Mouse (Mus musculus): ENCODE results near the gene Rtp2. TPM values are rescaled to one million over a fixed set of nuclear protein-coding genes. Genes with fewer than 3 reads are reported as not detected.

Gene Rtp2
- polyA plus RNA-seq, 1 experiment = not detected

DNA sequence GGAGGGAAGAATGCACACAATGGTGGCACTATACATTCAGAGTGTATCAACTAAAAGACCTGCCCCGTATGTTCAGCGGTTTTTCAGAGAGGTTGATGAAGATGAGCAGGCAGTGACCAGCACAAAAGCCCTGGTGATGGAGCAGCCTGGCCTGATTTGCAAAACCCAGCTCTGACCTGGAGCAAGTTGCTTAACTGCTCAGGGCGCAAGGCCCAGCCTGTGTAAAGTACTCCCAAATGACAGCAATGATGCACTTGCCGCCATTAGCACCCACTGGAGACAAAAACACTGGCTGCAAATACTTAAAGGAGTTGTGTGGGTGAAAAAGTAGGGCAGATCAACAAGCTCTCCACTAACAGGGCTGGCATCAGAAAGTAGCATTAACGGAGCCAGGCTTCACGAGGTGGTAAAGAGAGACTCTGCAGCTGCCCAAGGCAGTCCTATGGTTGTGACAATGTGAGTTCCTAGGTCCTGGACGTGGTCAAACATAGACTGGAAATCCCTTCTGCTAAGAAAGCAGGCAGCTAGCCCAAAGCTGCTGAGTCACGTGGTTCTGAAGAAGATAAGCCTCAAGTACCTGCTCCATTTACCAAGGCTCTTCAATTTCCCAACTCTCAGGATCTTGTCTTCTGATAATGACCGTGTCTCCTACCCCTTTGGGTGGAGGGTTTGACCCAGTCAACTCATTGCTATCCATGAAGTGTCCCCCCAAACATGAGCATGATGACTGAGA lies 41.6 kb upstream of the Rtp2 start:
- WGBS = 92% methylated on average over 9 of the region's 9 CpGs
- no peak overlapping the region for H3K4me3 ChIP-seq (ENCODE audit: insufficient read depth, low read depth, low read length)
- TF ChIP-seq CTCF (conservative IDR thresholded peaks at IDR 0.05; ENCODE audit: insufficient read depth, insufficient read length, low read depth, low read length) = no peak
- H3K4me1 ChIP-seq (ENCODE audit: control insufficient read depth, insufficient read depth, low read length) = no peaks in the 10 kb centered on the region
- no peak overlapping the region for H3K27ac ChIP-seq (ENCODE audit: insufficient read depth, low read depth, low read length)
- no peaks in the 10 kb centered on the region for H3K27me3 ChIP-seq (replicated peaks; ENCODE audit: control insufficient read depth, insufficient read depth, low read length)
- DNase-seq = no peak
- peaks cover 24% of the 10 kb centered on the region for H3K36me3 ChIP-seq (ENCODE audit: control insufficient read depth, insufficient read depth, low read length)

DNA sequence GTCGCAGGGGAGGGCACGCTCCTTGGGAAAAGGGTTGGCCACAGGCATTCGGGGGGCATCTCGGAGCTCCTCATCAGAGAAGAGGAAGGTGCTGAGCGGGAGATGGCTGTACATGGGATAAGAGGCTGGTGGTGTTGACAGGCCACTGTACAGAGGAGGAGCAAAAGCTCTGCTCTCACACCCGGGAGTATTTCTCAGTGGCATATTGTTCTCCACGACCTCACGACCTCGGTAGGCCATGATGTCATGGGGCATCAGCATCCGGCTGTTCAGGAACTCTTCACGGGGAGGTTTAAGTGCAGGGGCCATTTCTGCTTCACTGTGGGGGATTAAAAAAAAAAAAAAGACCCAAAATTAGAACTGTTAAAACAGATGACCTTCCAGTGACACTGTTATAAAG lies 40.7 kb upstream of the Rtp2 start:
- no peak overlapping the region for H3K4me3 ChIP-seq (ENCODE audit: insufficient read depth, low read depth, low read length)
- H3K27me3 ChIP-seq (replicated peaks; ENCODE audit: control insufficient read depth, insufficient read depth, low read length) = no peaks in the 10 kb centered on the region
- no peak overlapping the region for H3K27ac ChIP-seq (ENCODE audit: insufficient read depth, low read depth, low read length)
- TF ChIP-seq POLR2A (IDR thresholded peaks at IDR 0.05; ENCODE audit: low read depth, low read length) = no peak
- no peak for TF ChIP-seq CTCF (conservative IDR thresholded peaks at IDR 0.05; ENCODE audit: insufficient read depth, insufficient read length, low read depth, low read length)
- WGBS = 85% methylated on average over 11 of the region's 11 CpGs
- peaks cover 27% of the 10 kb centered on the region for H3K36me3 ChIP-seq (ENCODE audit: control insufficient read depth, insufficient read depth, low read length)
- H3K4me1 ChIP-seq (ENCODE audit: control insufficient read depth, insufficient read depth, low read length) = no peaks in the 10 kb centered on the region
- DNase-seq = no peak

DNA sequence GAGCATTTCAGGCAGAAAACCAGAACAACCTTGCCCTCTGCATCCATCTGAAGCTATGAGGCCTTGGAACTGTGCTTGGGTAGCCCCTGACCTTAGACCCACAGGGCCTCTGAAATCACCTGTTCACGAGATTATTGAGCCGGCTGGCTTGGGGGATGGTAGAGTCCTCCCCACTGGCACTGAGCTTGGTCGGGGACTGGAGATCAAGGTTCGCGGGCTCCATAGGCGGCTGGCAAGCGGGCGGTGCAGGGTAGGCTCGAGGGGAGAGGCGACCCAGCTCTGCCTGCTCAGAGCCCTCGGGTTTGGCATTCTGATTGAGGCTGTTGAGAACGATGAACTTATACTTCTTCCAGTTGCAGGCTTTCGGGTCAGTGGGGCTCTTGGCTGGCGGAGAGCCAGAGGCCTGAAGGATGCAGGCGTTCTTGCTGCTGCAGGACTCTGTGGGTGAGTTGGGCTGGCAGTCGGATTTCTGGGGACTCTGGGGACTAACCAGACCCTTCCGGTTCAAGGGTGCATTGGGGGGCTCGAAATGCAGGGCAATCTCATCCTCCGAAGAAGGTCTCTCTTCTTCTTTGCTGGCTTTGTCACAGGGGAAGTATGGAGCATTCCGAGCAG lies 40.0 kb upstream of the Rtp2 start:
- Histone ChIP-seq H3K4me1 (ENCODE audit: control insufficient read depth, insufficient read depth, low read length) (no peaks in the 10 kb centered on the region), H3K36me3 (ENCODE audit: control insufficient read depth, insufficient read depth, low read length) (peaks cover 28% of the 10 kb centered on the region), H3K27me3 (replicated peaks; ENCODE audit: control insufficient read depth, insufficient read depth, low read length) (no peaks in the 10 kb centered on the region), H3K4me3 (ENCODE audit: insufficient read depth, low read depth, low read length) (no peak overlapping the region), H3K27ac (ENCODE audit: insufficient read depth, low read depth, low read length) (no peak overlapping the region)
- 68% methylated on average over 20 of the region's 20 CpGs for WGBS
- DNase-seq = peak; percentile 50
- TF ChIP-seq POLR2A (IDR thresholded peaks at IDR 0.05; ENCODE audit: low read depth, low read length) (no peak), CTCF (conservative IDR thresholded peaks at IDR 0.05; ENCODE audit: insufficient read depth, insufficient read length, low read depth, low read length) (no peak)

DNA sequence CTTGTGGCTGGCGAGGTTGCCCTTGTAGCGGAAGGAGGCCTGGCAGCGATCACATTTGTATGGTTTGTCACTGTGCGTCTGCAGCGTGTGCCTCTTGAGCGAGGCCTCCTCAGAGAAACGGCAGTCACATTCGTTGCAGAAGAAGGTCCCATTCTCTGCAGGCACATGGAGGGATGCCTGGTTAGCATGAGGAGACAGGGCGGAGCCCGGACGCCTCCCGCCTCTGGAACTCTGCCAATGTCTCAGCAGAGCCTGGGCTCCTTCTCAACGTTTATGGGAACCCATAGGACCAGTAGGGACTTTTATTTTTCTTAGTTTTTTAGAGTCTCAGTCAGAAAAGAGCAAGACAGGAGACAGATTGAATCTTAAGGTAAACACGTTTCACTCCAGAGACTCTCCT lies 37.7 kb upstream of the Rtp2 start:
- Histone ChIP-seq H3K36me3 (ENCODE audit: control insufficient read depth, insufficient read depth, low read length) (peaks cover 27% of the 10 kb centered on the region), H3K4me3 (ENCODE audit: insufficient read depth, low read depth, low read length) (no peak overlapping the region), H3K27me3 (replicated peaks; ENCODE audit: control insufficient read depth, insufficient read depth, low read length) (no peaks in the 10 kb centered on the region), H3K4me1 (ENCODE audit: control insufficient read depth, insufficient read depth, low read length) (no peaks in the 10 kb centered on the region), H3K27ac (ENCODE audit: insufficient read depth, low read depth, low read length) (no peak overlapping the region)
- WGBS = 72% methylated on average over 14 of the region's 14 CpGs
- no peak for DNase-seq
- TF ChIP-seq CTCF (conservative IDR thresholded peaks at IDR 0.05; ENCODE audit: insufficient read depth, insufficient read length, low read depth, low read length) (no peak), POLR2A (IDR thresholded peaks at IDR 0.05; ENCODE audit: low read depth, low read length) (no peak)

DNA sequence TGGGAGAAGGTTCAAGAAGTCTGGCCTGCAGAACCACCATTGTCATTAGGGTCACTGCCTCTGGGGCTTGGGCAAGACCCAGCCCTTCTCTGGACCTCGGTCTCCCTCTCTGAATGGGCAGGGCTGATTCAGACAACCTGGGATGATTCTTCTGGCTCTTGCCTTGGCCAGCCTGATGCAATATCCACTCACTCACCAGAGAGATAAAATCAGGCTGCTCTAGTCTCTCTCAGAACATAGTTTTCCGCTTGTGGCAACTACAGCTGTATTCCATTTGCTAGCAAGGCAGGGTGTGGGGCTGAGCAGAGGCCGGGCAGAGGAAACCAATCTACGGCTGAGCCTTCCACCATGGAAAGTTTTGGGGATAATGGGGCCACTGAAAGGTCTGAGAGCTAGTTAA lies 36.7 kb upstream of the Rtp2 start:
- DNase-seq = no peak
- Histone ChIP-seq H3K27me3 (replicated peaks; ENCODE audit: control insufficient read depth, insufficient read depth, low read length) (no peaks in the 10 kb centered on the region), H3K4me3 (ENCODE audit: insufficient read depth, low read depth, low read length) (no peak overlapping the region), H3K36me3 (ENCODE audit: control insufficient read depth, insufficient read depth, low read length) (peaks cover 27% of the 10 kb centered on the region), H3K4me1 (ENCODE audit: control insufficient read depth, insufficient read depth, low read length) (no peaks in the 10 kb centered on the region), H3K27ac (ENCODE audit: insufficient read depth, low read depth, low read length) (no peak overlapping the region)
- 90% methylated on average over 4 of the region's 4 CpGs for WGBS
- TF ChIP-seq CTCF (conservative IDR thresholded peaks at IDR 0.05; ENCODE audit: insufficient read depth, insufficient read length, low read depth, low read length) (no peak), POLR2A (IDR thresholded peaks at IDR 0.05; ENCODE audit: low read depth, low read length) (no peak)

DNA sequence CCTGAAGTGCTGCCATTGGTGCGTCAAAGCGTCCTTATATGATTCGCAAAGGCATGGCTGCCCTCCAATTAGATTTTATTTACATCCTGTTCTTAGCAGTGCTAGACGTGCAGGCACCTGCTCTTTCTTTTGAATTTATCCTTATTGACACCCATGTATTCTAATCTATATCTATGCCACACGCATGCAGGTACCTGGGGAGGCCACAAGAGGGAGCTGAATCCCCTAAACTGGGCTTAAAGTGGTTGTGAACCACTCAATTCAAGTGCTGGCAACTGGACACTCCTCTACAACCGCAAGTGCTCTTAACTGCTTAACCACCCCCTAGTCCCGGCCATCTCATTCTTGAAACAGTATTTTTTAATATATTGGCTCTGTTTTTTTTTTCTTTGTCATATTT lies 35.1 kb upstream of the Rtp2 start:
- H3K27me3 ChIP-seq (replicated peaks; ENCODE audit: control insufficient read depth, insufficient read depth, low read length) = no peaks in the 10 kb centered on the region
- no peak overlapping the region for H3K27ac ChIP-seq (ENCODE audit: insufficient read depth, low read depth, low read length)
- no peaks in the 10 kb centered on the region for H3K4me1 ChIP-seq (ENCODE audit: control insufficient read depth, insufficient read depth, low read length)
- no peak overlapping the region for H3K4me3 ChIP-seq (ENCODE audit: insufficient read depth, low read depth, low read length)
- TF ChIP-seq POLR2A (IDR thresholded peaks at IDR 0.05; ENCODE audit: low read depth, low read length) (no peak), CTCF (conservative IDR thresholded peaks at IDR 0.05; ENCODE audit: insufficient read depth, insufficient read length, low read depth, low read length) (peak; percentile 66)
- DNase-seq = no peak
- peaks cover 20% of the 10 kb centered on the region for H3K36me3 ChIP-seq (ENCODE audit: control insufficient read depth, insufficient read depth, low read length)
- 91% methylated on average over 7 of the region's 7 CpGs for WGBS

DNA sequence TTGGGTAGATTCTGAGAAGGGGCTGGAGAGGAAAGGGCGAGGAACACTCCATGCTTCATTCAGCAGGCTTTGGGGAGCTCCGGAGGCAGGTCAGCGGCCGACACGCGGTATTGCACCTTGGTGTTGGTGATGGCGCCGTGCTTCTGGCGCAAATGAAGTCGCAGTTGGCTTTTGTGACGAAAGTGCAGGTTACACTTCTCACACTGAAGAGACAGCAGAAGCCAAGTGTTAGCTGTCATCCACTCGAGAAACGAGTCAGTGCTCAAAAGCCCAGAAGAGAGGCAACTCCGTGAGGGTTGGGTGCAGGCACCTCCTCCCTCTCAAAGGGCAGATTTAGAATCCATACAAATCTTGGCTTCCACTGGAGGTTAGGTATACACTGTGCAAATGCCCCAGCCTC lies 33.9 kb upstream of the Rtp2 start:
- Histone ChIP-seq H3K4me3 (ENCODE audit: insufficient read depth, low read depth, low read length) (no peak overlapping the region), H3K27ac (ENCODE audit: insufficient read depth, low read depth, low read length) (no peak overlapping the region), H3K36me3 (ENCODE audit: control insufficient read depth, insufficient read depth, low read length) (peaks cover 14% of the 10 kb centered on the region), H3K27me3 (replicated peaks; ENCODE audit: control insufficient read depth, insufficient read depth, low read length) (no peaks in the 10 kb centered on the region), H3K4me1 (ENCODE audit: control insufficient read depth, insufficient read depth, low read length) (no peaks in the 10 kb centered on the region)
- TF ChIP-seq POLR2A (IDR thresholded peaks at IDR 0.05; ENCODE audit: low read depth, low read length) (no peak), CTCF (conservative IDR thresholded peaks at IDR 0.05; ENCODE audit: insufficient read depth, insufficient read length, low read depth, low read length) (no peak)
- DNase-seq = no peak
- WGBS = 92% methylated on average over 14 of the region's 14 CpGs

All from kidney, adult 2 months (tissue).